Mouse (Mus musculus) midbrain, embryonic 14.5 days (tissue): ENCODE measurements at regions not wholly inside any gene's neighbourhood (a gene's known extent, or its start where the extent isn't known, plus 50 kb on each side); places are given as distances from the start of the nearest gene placed in this dataset.

ENCODE experiments used
- ATAC-seq: fragments of 200-750 bp; cut with Nextera tagmentation; 2 replicates; pipeline ENCODE4 v1.8.0; 2017; ENCODE audit warnings: moderate number of reproducible peaks, moderate library complexity; ENCODE audit not compliant: low FRiP score, low TSS enrichment
- DNase-seq: peaks from one replicate; pipeline ENCODE4 v3.0.0-alpha.2; 2015
- H3K27ac ChIP-seq: fragments of 300-500 bp; sonication (generic); replicated peaks from 2 replicates; pipeline ENCODE4 v1.5.1; 2014; ENCODE audit warnings: mild to moderate bottlenecking, low read depth, low read length, moderate library complexity
- H3K27me3 ChIP-seq: fragments of 300-500 bp; sonication (generic); 2 replicates; pipeline ENCODE4 v1.6.1; 2014; ENCODE audit warnings: low read length, control low read depth, mixed read lengths; ENCODE audit not compliant: control insufficient read depth, insufficient read depth
- H3K36me3 ChIP-seq: fragments of 300-500 bp; sonication (generic); 2 replicates; pipeline ENCODE4 v1.6.1; 2014; ENCODE audit warnings: low read length, control low read depth; ENCODE audit not compliant: control insufficient read depth, insufficient read depth
- H3K4me1 ChIP-seq: fragments of 300-500 bp; sonication (generic); 2 replicates; pipeline ENCODE4 v1.6.1; 2014; ENCODE audit warnings: mild to moderate bottlenecking, antibody characterized with exemption, low read length, control low read depth; ENCODE audit not compliant: control insufficient read depth, insufficient read depth
- H3K4me2 ChIP-seq: fragments of 300-500 bp; sonication (generic); 2 replicates; pipeline ENCODE4 v1.6.1; 2014; ENCODE audit warnings: mild to moderate bottlenecking, low read length, moderate library complexity
- H3K4me3 ChIP-seq: fragments of 300-500 bp; sonication (generic); replicated peaks from 2 replicates; pipeline ENCODE4 v1.5.1; 2014; ENCODE audit warnings: low read depth, low read length
- H3K9ac ChIP-seq: fragments of 300-500 bp; sonication (generic); replicated peaks from 2 replicates; pipeline ENCODE4 v1.6.1; 2014; ENCODE audit warnings: mild to moderate bottlenecking, low read length, moderate library complexity
- H3K9me3 ChIP-seq: fragments of 300-500 bp; sonication (generic); 2 replicates; pipeline ENCODE4 v1.6.1; 2016; ENCODE audit warnings: low read length, control low read depth, mixed read lengths; ENCODE audit not compliant: control insufficient read depth
- WGBS: fragments of 180-500 bp; shearing (Covaris S2); extraction: QIAGEN DNeasy Blood & Tissue Kit; methylation state at CpG from one replicate; pipeline ENCODE4 v1.1.7; 2014; 5-methylcytosine and 5-hydroxymethylcytosine counted together

- DNase-seq = no peak
- Histone ChIP-seq H3K27ac (no peak overlapping the region), H3K9ac (no peak overlapping the region), H3K4me3 (no peak overlapping the region), H3K36me3 (no peaks in the 10 kb centered on the region), H3K4me2 (no peak overlapping the region), H3K27me3 (no peaks in the 10 kb centered on the region), H3K9me3 (no peaks in the 10 kb centered on the region), H3K4me1 (no peaks in the 10 kb centered on the region)
- 69% methylated on average over 3 of the region's 3 CpGs for WGBS
- no peak for ATAC-seq
These were observed 421.3 kb downstream of the D3Ertd751e start for GRCm38 (mm10) chr3:42163666-42164065.

- 80% methylated on average over 1 of the region's 1 CpGs for WGBS
- H3K9me3 ChIP-seq = no peaks in the 10 kb centered on the region
- DNase-seq = no peak
- no peak overlapping the region for H3K4me3 ChIP-seq
- no peak overlapping the region for H3K9ac ChIP-seq
- H3K4me1 ChIP-seq = no peaks in the 10 kb centered on the region
- no peaks in the 10 kb centered on the region for H3K36me3 ChIP-seq
- no peaks in the 10 kb centered on the region for H3K27me3 ChIP-seq
- ATAC-seq = no peak
- no peak overlapping the region for H3K4me2 ChIP-seq
- no peak overlapping the region for H3K27ac ChIP-seq
These were observed 456.8 kb downstream of the D3Ertd751e start for GRCm38 (mm10) chr3:42199206-42199605.

- no peaks in the 10 kb centered on the region for H3K36me3 ChIP-seq
- no peaks in the 10 kb centered on the region for H3K4me1 ChIP-seq
- H3K9ac ChIP-seq = no peak overlapping the region
- DNase-seq (no peak), ATAC-seq (no peak)
- no peak overlapping the region for H3K4me3 ChIP-seq
- no peak overlapping the region for H3K4me2 ChIP-seq
- no peaks in the 10 kb centered on the region for H3K9me3 ChIP-seq
- H3K27ac ChIP-seq = no peak overlapping the region
- H3K27me3 ChIP-seq = no peaks in the 10 kb centered on the region
- 94% methylated on average over 6 of the region's 6 CpGs for WGBS
These were observed 459.0 kb downstream of the D3Ertd751e start for GRCm38 (mm10) chr3:42201373-42201772.

- Histone ChIP-seq H3K4me1 (no peaks in the 10 kb centered on the region), H3K9ac (no peak overlapping the region), H3K4me3 (no peak overlapping the region), H3K4me2 (no peak overlapping the region), H3K9me3 (no peaks in the 10 kb centered on the region), H3K36me3 (no peaks in the 10 kb centered on the region), H3K27ac (no peak overlapping the region), H3K27me3 (no peaks in the 10 kb centered on the region)
- DNase-seq = no peak
- WGBS = 83% methylated on average over 4 of the region's 4 CpGs
- ATAC-seq = no peak
These were observed 463.2 kb downstream of the D3Ertd751e start for GRCm38 (mm10) chr3:42205640-42206039.

- H3K27ac ChIP-seq = no peak overlapping the region
- 83% methylated on average over 3 of the region's 3 CpGs for whole genome bisulfite sequencing
- DNase-seq (no peak), ATAC-seq (no peak)
- no peaks in the 10 kb centered on the region for H3K9me3 ChIP-seq
- H3K27me3 ChIP-seq = no peaks in the 10 kb centered on the region
- no peaks in the 10 kb centered on the region for H3K4me1 ChIP-seq
- no peak overlapping the region for H3K9ac ChIP-seq
- H3K36me3 ChIP-seq = no peaks in the 10 kb centered on the region
- no peak overlapping the region for H3K4me2 ChIP-seq
- no peak overlapping the region for H3K4me3 ChIP-seq
These were observed 469.0 kb downstream of the D3Ertd751e start for GRCm38 (mm10) chr3:42211420-42211819.

- 86% methylated on average over 5 of the region's 5 CpGs for WGBS
- H3K27me3 ChIP-seq = no peaks in the 10 kb centered on the region
- H3K27ac ChIP-seq = no peak overlapping the region
- H3K9ac ChIP-seq = no peak overlapping the region
- no peak overlapping the region for H3K4me2 ChIP-seq
- H3K4me3 ChIP-seq = no peak overlapping the region
- ATAC-seq = no peak
- no peaks in the 10 kb centered on the region for H3K4me1 ChIP-seq
- H3K9me3 ChIP-seq = no peaks in the 10 kb centered on the region
- no peaks in the 10 kb centered on the region for H3K36me3 ChIP-seq
- DNase-seq = no peak
These were observed 470.0 kb downstream of the D3Ertd751e start for GRCm38 (mm10) chr3:42212456-42212855.

GRCm38 (mm10) chr3:42213163-42213562 is 470.8 kb downstream of the D3Ertd751e start:
- H3K4me1 ChIP-seq = no peaks in the 10 kb centered on the region
- no peak overlapping the region for H3K4me3 ChIP-seq
- H3K4me2 ChIP-seq = no peak overlapping the region
- H3K27me3 ChIP-seq = no peaks in the 10 kb centered on the region
- no peaks in the 10 kb centered on the region for H3K36me3 ChIP-seq
- ATAC-seq = no peak
- no peaks in the 10 kb centered on the region for H3K9me3 ChIP-seq
- no peak overlapping the region for H3K27ac ChIP-seq
- 67% methylated on average over 6 of the region's 6 CpGs for WGBS
- no peak overlapping the region for H3K9ac ChIP-seq
- DNase-seq = no peak

GRCm38 (mm10) chr3:42214624-42215276 is 472.3 kb downstream of the D3Ertd751e start:
- no peaks in the 10 kb centered on the region for H3K36me3 ChIP-seq
- DNase-seq (peak; percentile 40), ATAC-seq (no peak)
- no peak overlapping the region for H3K9ac ChIP-seq
- H3K4me1 ChIP-seq = no peaks in the 10 kb centered on the region
- no peak overlapping the region for H3K4me3 ChIP-seq
- H3K4me2 ChIP-seq = no peak overlapping the region
- no peak overlapping the region for H3K27ac ChIP-seq
- WGBS = 69% methylated on average over 10 of the region's 10 CpGs
- no peaks in the 10 kb centered on the region for H3K9me3 ChIP-seq
- H3K27me3 ChIP-seq = no peaks in the 10 kb centered on the region

GRCm38 (mm10) chr3:42218719-42219118 is 476.3 kb downstream of the D3Ertd751e start:
- Histone ChIP-seq H3K4me3 (no peak overlapping the region), H3K27me3 (no peaks in the 10 kb centered on the region), H3K27ac (no peak overlapping the region), H3K4me2 (no peak overlapping the region), H3K4me1 (no peaks in the 10 kb centered on the region), H3K9me3 (no peaks in the 10 kb centered on the region), H3K9ac (no peak overlapping the region), H3K36me3 (no peaks in the 10 kb centered on the region)
- WGBS = 86% methylated on average over 3 of the region's 3 CpGs
- no peak for DNase-seq
- no peak for ATAC-seq
